Mouse (Mus musculus) liver, postnatal 0 days (tissue): ENCODE results near the gene Gm15557. TPM values are rescaled to one million over a fixed set of nuclear protein-coding genes. Genes with fewer than 3 reads are reported as not detected.
"Not testable (repeated sequence)": the region's sequence is repeated elsewhere in the genome, so short reads cannot be mapped to it uniquely, and the experiment has no call there.

Source experiments
- ATAC-seq: fragments of 200-750 bp; cut with Nextera tagmentation; 2 replicates; pipeline ENCODE4 v1.8.0; 2017; ENCODE audit warnings: mild to moderate bottlenecking, moderate library complexity
- DNase-seq: peaks from one replicate; pipeline ENCODE4 v3.0.0-alpha.2; 2016
- H3K27ac ChIP-seq: fragments of 300-500 bp; sonication (generic); 2 replicates; pipeline ENCODE4 v1.5.1; 2014; ENCODE audit warnings: antibody characterized with exemption, moderate library complexity, mild to moderate bottlenecking, low read depth
- H3K27me3 ChIP-seq: fragments of 300-500 bp; sonication (generic); 2 replicates; pipeline ENCODE4 v1.6.1; 2014; ENCODE audit warnings: low read length, control low read depth, mixed read lengths; ENCODE audit not compliant: insufficient read depth
- H3K36me3 ChIP-seq: fragments of 300-500 bp; sonication (generic); replicated peaks from 2 replicates; pipeline ENCODE4 v1.6.1; 2014; ENCODE audit warnings: mild to moderate bottlenecking, control low read depth, low read length, moderate library complexity, mixed read lengths; ENCODE audit not compliant: insufficient read depth
- H3K4me1 ChIP-seq: fragments of 300-500 bp; sonication (generic); 2 replicates; pipeline ENCODE4 v1.6.1; 2014; ENCODE audit warnings: antibody characterized with exemption, mild to moderate bottlenecking, control low read depth; ENCODE audit not compliant: insufficient read depth
- H3K4me2 ChIP-seq: fragments of 300-500 bp; sonication (generic); 2 replicates; pipeline ENCODE4 v1.6.1; 2014; ENCODE audit warnings: low read depth, mild to moderate bottlenecking, low read length, moderate library complexity, mixed read lengths
- H3K4me3 ChIP-seq: fragments of 300-500 bp; sonication (generic); 2 replicates; pipeline ENCODE4 v1.5.1; 2014; ENCODE audit warnings: low read depth, low read length
- H3K9ac ChIP-seq: fragments of 300-500 bp; sonication (generic); replicated peaks from 2 replicates; pipeline ENCODE4 v1.6.1; 2014; ENCODE audit warnings: mild to moderate bottlenecking, moderate library complexity
- H3K9me3 ChIP-seq: fragments of 300-500 bp; sonication (generic); 2 replicates; pipeline ENCODE4 v1.6.1; 2016; ENCODE audit warnings: mild to moderate bottlenecking, control low read depth, low read length, mixed read lengths
- CTCF ChIP-seq: sonication (generic); IDR thresholded peaks from 2 replicates; pipeline ENCODE4 v1.5.1; 2016; ENCODE audit warnings: antibody characterized with exemption, low read depth
- EP300 ChIP-seq: IDR thresholded peaks from 2 replicates; pipeline ENCODE4 v1.6.1; 2016; ENCODE audit warnings: antibody characterized with exemption, low read depth, mild to moderate bottlenecking
- WGBS: fragments of 180-500 bp; shearing (Covaris S2); extraction: QIAGEN DNeasy Blood & Tissue Kit; methylation state at CpG from one replicate; pipeline ENCODE4 v1.1.7; 2014; ENCODE audit not compliant: insufficient replicate concordance; 5-methylcytosine and 5-hydroxymethylcytosine counted together
- polyA plus RNA-seq: library from polyadenylated mRNA; unstranded; fragments of >200 nt; fragmentation: Nextera tagmentation; extraction: Ambion mirVana; gene quantifications from 2 replicates; pipeline ENCODE4 v1.2.1, GENCODE M21; 2015

The Gm15557 gene
- polyA plus RNA-seq, 1 experiment from 2014 or later: not detected

DNA sequence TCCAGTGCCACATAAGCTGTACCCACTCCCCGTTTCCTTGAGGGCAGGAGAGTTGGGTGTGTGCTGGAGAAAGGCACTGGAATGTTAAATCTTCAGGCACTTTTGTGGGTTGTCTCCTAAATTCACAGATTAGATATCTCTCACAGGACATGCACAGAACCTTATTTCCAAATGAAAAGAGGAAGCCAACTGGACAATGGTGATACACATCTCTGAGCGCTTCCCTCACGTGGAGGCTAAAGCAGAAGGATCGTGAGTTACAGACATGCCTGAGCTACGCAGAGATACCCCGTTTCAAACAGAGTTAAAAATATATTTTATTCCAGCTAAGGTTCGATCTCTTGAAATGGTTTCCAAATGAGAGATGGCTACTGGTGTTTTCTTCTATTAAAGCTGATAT, 17.4 kb upstream of the Gm15557 start:
- no peak for ATAC-seq
- Histone ChIP-seq H3K36me3 (peaks cover 17% of the 10 kb centered on the region; the same call in 1 of the 2 replicates), H3K9ac (no peak overlapping the region), H3K4me2 (no peak overlapping the region), H3K9me3 (no peaks in the 10 kb centered on the region), H3K27ac (no peak overlapping the region), H3K4me1 (no peaks in the 10 kb centered on the region; the same call in 1 of the 2 replicates), H3K4me3 (no peak overlapping the region), H3K27me3 (no peaks in the 10 kb centered on the region)
- 64% methylated on average over 7 of the region's 7 CpGs for WGBS
- TF ChIP-seq CTCF: no peak
- no peak for TF ChIP-seq EP300
- no peak for DNase-seq

DNA sequence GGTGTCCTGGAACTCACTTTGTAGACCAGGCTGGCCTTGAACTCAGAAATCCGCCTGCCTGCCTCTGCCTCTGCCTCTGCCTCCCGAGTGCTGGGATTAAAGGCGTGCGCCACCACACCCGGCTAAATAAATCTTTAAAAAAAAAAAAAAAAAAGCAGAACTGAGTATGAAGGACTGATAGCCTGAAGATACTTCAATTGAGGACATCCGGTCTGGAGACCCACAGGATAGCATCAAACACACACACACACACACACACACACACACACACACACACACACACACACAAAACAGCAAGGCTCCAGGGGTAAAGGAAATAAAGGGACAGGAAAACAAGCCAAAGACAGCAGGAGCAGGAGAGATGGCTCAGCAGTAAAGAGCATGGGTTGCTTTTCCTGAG, 15.3 kb upstream of the Gm15557 start:
- 60% methylated on average over 6 of the region's 6 CpGs for WGBS
- not testable (repeated sequence) for H3K4me2 ChIP-seq, H3K9me3 ChIP-seq, H3K9ac ChIP-seq, H3K36me3 ChIP-seq, H3K4me3 ChIP-seq, H3K27me3 ChIP-seq, ATAC-seq, H3K27ac ChIP-seq, DNase-seq
- H3K4me1 ChIP-seq: peaks cover 11% of the 10 kb centered on the region

DNA sequence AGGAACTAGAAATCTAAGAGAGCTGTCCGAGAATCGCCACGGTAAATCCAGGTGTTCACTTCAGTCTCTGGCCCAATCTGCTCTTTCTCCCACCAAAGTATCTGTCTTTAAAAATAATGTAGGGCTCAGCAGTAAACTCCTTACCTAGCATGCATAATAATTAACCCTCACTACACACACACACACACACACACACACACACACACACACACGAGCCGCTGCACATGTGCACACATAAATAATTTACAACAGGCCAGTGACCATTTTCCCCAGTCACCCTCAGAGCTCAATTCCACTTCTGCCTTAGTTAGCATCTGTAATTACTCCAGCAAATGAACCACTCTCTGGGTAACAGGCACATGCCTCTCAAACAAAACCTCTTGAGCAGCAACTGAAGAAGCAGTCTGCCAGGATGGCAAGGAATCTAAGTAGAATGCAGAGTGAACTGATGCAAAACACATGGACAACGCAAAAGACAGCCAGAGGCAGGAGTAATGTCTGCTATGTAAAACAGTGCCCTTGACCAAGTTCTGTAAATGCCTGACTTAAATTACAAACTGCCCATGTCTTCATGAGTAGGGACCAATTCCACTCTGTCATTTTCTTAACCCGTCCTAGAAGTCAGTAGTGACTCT, 11.7 kb upstream of the Gm15557 start:
- peak overlapping the region; percentile 60 for H3K4me3 ChIP-seq
- no peak overlapping the region for H3K27ac ChIP-seq
- no peaks in the 10 kb centered on the region for H3K9me3 ChIP-seq
- TF ChIP-seq EP300 (no peak), CTCF (no peak)
- peaks cover 18% of the 10 kb centered on the region for H3K4me1 ChIP-seq
- DNase-seq (no peak), ATAC-seq (no peak)
- WGBS: 51% methylated on average over 7 of the region's 7 CpGs
- peak overlapping the region; percentile 79 for H3K4me2 ChIP-seq
- peak overlapping the region; percentile 73; the same call in 1 of the 2 replicates for H3K9ac ChIP-seq
- no peaks in the 10 kb centered on the region for H3K27me3 ChIP-seq
- 0 out of 2 replicates have a peak, but pooled peaks cover 3% of the 10 kb centered on the region for H3K36me3 ChIP-seq

DNA sequence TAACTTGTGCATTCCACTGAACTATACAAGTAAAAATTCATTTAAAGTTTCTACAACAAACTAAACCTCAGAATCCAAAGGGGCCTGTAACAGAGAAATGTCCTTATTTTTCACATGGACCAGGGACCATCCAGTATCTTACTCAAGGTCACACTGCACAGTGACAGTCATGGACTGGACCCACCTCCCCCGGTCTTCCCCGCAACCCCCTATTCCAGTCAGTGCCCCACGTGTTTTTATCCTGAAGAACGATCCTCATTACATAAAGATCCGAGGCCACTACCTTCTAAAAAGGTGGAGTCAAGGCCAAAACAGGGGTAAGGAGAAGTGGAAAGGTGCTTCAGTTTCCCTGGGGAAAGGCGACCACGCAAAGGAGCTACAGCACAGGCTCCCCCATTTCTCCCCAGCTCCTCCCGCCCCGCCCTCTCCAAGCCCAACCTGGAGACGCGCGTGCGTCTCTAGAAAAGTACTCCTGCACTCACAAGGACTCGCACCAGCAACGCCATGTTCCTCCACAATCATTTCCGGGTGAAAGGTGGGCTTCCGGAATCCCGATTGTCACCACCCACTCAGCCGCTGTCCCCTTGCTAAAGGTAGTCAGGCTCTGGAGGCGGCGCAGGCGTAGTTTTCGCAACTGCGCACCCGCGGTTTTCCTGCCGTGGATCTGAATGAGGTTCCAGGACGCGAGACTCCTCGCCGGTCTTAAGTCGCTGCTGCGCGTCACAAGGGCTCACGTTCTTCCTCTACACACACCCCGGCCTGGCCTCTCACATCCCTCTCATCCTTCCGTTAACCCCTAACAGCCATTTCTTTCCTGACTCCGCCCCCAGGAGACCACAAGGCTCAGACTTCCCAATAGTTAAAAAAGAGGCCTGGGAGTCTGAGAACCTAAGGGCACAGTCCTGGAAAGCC, 10.7 kb upstream of the Gm15557 start, which contains the start of gene Uqcc1:
Gene Uqcc1, minus strand, starts transcription at position 780 of the 912 bp plus-strand sequence.
- Histone ChIP-seq H3K27me3 (no peaks in the 10 kb centered on the region), H3K4me1 (peaks cover 18% of the 10 kb centered on the region), H3K9ac (peak within 1 kb of the TSS; percentile 73), H3K9me3 (no peaks in the 10 kb centered on the region), H3K4me2 (peak within 1 kb of the TSS; percentile 79), H3K36me3 (no peaks in the 10 kb centered on the region), H3K27ac (peak within 1 kb of the TSS; percentile 86), H3K4me3 (peak within 1 kb of the TSS; percentile 60)
- TF ChIP-seq CTCF: no peak
- TF ChIP-seq EP300: 0 out of 2 replicates have a peak, but pooled peaks have one; percentile 47
- ATAC-seq: peak; percentile 96
- WGBS: 1% methylated on average over 38 of the region's 38 CpGs
- DNase-seq: peak; percentile 91

DNA sequence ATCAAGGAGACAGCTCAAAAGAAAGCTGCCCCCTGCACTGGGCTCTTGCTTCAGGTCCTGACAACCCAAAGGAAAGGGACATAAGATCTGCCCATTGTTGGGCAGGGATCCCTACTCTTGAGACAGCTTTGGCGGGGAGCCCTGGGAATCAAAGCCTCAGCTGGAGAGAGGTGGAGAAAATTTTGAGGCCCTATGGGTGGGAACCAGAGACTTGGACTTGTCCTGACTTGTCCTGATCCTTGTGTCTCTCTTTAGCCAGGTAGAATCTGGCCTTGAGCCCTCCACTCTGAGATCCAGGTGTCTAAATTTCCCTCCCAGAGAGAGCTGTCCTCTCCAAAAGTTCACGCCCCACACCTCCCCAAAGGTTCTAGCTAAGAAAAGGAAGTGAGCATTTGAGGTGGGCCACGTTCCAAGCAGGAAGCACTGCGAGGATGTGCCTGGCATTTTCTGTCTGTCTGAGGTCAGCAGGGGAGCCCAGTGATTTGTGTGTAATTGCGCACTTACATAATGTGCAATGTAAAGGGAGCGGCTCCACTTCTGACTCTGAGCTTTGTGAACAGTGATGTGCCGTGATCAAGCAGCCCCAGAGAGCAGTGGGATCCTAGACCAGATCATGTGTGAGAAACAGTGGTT, 515 bp upstream of the Gm15557 start:
- no peak overlapping the region for H3K27ac ChIP-seq
- DNase-seq: no peak

More for the DNA sequence above, 515 bp upstream of the Gm15557 start:
- Histone ChIP-seq H3K4me3 (no peak overlapping the region), H3K36me3 (no peaks in the 10 kb centered on the region), H3K4me2 (no peak overlapping the region), H3K27me3 (no peaks in the 10 kb centered on the region), H3K4me1 (no peaks in the 10 kb centered on the region), H3K9me3 (no peaks in the 10 kb centered on the region), H3K9ac (no peak overlapping the region)
- WGBS: 57% methylated on average over 7 of the region's 7 CpGs
- no peak for TF ChIP-seq EP300
- no peak for TF ChIP-seq CTCF
- no peak for ATAC-seq
